Mouse (Mus musculus) adrenal gland, postnatal 25 days (tissue): ENCODE data around the gene Jmjd7. TPM values are rescaled to one million over a fixed set of nuclear protein-coding genes. Genes with fewer than 3 reads are reported as not detected.
A peak's percentile ranks its signal among the peaks of the same experiment; 100 is the strongest.

Experiments used
- DNase-seq: peaks from one replicate; pipeline ENCODE4 v3.0.0; 2021; ENCODE audit warnings: mixed read lengths
- long read RNA-seq: library from polyadenylated mRNA; stranded (forward); transcript quantifications from one replicate; pipeline ENCODE4 v2.0.0, GENCODE M21; 2021
- total RNA-seq: library from RNA; stranded (reverse); gene quantifications from 2 replicates; pipeline ENCODE4 v1.2.3, GENCODE M21; 2021

Jmjd7 gene
- 11.3 and 13.0 TPM in 2 replicates for total RNA-seq
- long read RNA-seq, transcript Jmjd7-201 (8 exons, 1,373 nt): major isoform, 6 of 6 reads
- long read RNA-seq, partial matches to known transcripts: 0 of 6 reads
- long read RNA-seq, other reads (novel, unspliced or antisense): 0 of 6 reads

- DNase-seq: peak; percentile 95
These were observed at the start of gene Jmjd7, which contains the start of gene Gm28042 for GRCm38 (mm10) chr2:120026984-120027949. Jmjd7 (plus strand) TSS chr2:120027483. Gm28042 (plus strand) TSS chr2:120027493.

GRCm38 (mm10) chr2:119980343-119980986, 46.8 kb upstream of the Jmjd7 start:
- no peak for DNase-seq

GRCm38 (mm10) chr2:119981631-119982030, 45.7 kb upstream of the Jmjd7 start:
- DNase-seq: no peak

GRCm38 (mm10) chr2:119985871-119986270, 41.4 kb upstream of the Jmjd7 start:
- DNase-seq: no peak

GRCm38 (mm10) chr2:119986369-119986768, 40.9 kb upstream of the Jmjd7 start:
- DNase-seq: no peak

- DNase-seq: no peak
These were observed 39.8 kb upstream of the Jmjd7 start for GRCm38 (mm10) chr2:119987441-119987840.

GRCm38 (mm10) chr2:119988952-119989351, 38.3 kb upstream of the Jmjd7 start:
- DNase-seq: no peak

- DNase-seq: no peak
These were observed 36.4 kb upstream of the Jmjd7 start for GRCm38 (mm10) chr2:119990881-119991280.

GRCm38 (mm10) chr2:119992349-119992748, 34.9 kb upstream of the Jmjd7 start:
- DNase-seq: no peak

GRCm38 (mm10) chr2:119993515-119993914, 33.8 kb upstream of the Jmjd7 start:
- no peak for DNase-seq

GRCm38 (mm10) chr2:119994839-119995238, 32.4 kb upstream of the Jmjd7 start:
- DNase-seq: no peak

GRCm38 (mm10) chr2:119995391-119996281, 31.6 kb upstream of the Jmjd7 start:
- no peak for DNase-seq

- no peak for DNase-seq
These were observed 29.9 kb upstream of the Jmjd7 start for GRCm38 (mm10) chr2:119997354-119997753.

- DNase-seq: no peak
These were observed 27.6 kb upstream of the Jmjd7 start for GRCm38 (mm10) chr2:119999731-120000130.

GRCm38 (mm10) chr2:120000882-120001584, 26.2 kb upstream of the Jmjd7 start:
- no peak for DNase-seq

- DNase-seq: no peak
These were observed 25.3 kb upstream of the Jmjd7 start for GRCm38 (mm10) chr2:120001956-120002355.

- no peak for DNase-seq
These were observed 23.3 kb upstream of the Jmjd7 start for GRCm38 (mm10) chr2:120003970-120004369.

- DNase-seq: no peak
These were observed 20.6 kb upstream of the Jmjd7 start for GRCm38 (mm10) chr2:120006696-120007095.

GRCm38 (mm10) chr2:120007680-120008210, 19.5 kb upstream of the Jmjd7 start:
- peak; percentile 30 for DNase-seq

- DNase-seq: no peak
These were observed 18.6 kb upstream of the Jmjd7 start for GRCm38 (mm10) chr2:120008672-120009071.
